Mouse (Mus musculus) G1E (cell line): ENCODE data around the gene Zfp2. TPM values are rescaled to one million over a fixed set of nuclear protein-coding genes. Genes with fewer than 3 reads are reported as not detected.

ENCODE experiments used
- ATAC-seq: 2 replicates; pipeline ENCODE4 v1.8.0; 2016; ENCODE audit warnings: mild to moderate bottlenecking; ENCODE audit not compliant: insufficient number of reproducible peaks, poor library complexity, low FRiP score, severe bottlenecking; ENCODE audit errors: extremely low read depth
- DNase-seq: peaks from one replicate; pipeline ENCODE4 v3.0.0; 2012; ENCODE audit warnings: low spot score
- H3K27me3 ChIP-seq: 2 replicates; pipeline ENCODE4 v1.6.1; 2012; ENCODE audit warnings: mild to moderate bottlenecking, low read length, inconsistent platforms; ENCODE audit not compliant: insufficient read depth
- H3K36me3 ChIP-seq: replicated peaks from 2 replicates; pipeline ENCODE3; 2012; ENCODE audit warnings: mild to moderate bottlenecking, inconsistent platforms
- H3K4me1 ChIP-seq: 2 replicates; pipeline ENCODE4 v1.6.1; 2012; ENCODE audit warnings: low read depth, low read length, inconsistent platforms, mixed read lengths; ENCODE audit not compliant: insufficient read depth
- H3K4me3 ChIP-seq: 2 replicates; pipeline ENCODE4 v1.5.1; 2012; ENCODE audit warnings: low read depth, mild to moderate bottlenecking, inconsistent platforms, low read length, moderate library complexity, mixed read lengths
- H3K9me3 ChIP-seq: replicated peaks from 2 replicates; pipeline ENCODE4 v1.6.1; 2012; ENCODE audit warnings: inconsistent platforms
- CTCF ChIP-seq: IDR thresholded peaks from 2 replicates; pipeline ENCODE4 v1.5.1; 2012; ENCODE audit warnings: low read depth, low read length, inconsistent platforms, mixed read lengths
- GATA1 ChIP-seq: IDR thresholded peaks from 2 replicates; pipeline ENCODE4 v1.6.1; 2012; ENCODE audit warnings: borderline replicate concordance, low read length, inconsistent platforms, mixed read lengths
- GATA2 ChIP-seq: IDR thresholded peaks from 2 replicates; pipeline ENCODE4 v1.6.1; 2012; ENCODE audit warnings: low read depth, low read length, inconsistent platforms, borderline replicate concordance
- POLR2AphosphoS5 ChIP-seq: IDR thresholded peaks from 2 replicates; pipeline ENCODE4 v1.6.1; 2012; ENCODE audit warnings: low read depth, low read length, inconsistent platforms; ENCODE audit not compliant: insufficient replicate concordance
- TAL1 ChIP-seq: conservative IDR thresholded peaks from 2 replicates; pipeline ENCODE4 v1.6.1; 2012; ENCODE audit warnings: low read depth, low read length, inconsistent platforms, mixed read lengths
- polyA plus RNA-seq: library from polyadenylated mRNA; stranded (reverse); fragments of >175 nt; gene quantifications from 2 replicates; pipeline ENCODE4 v1.2.3, GENCODE M21; 2012
- total RNA-seq, 2 experiments: library from RNA; stranded (forward) in 1 of 2; stranded (reverse) in 1 of 2; fragments of 200-1000 nt in 1 of 2; fragments of >200 nt in 1 of 2; fragmentation: Nextera tagmentation in 1 of 2; gene quantifications; 2 replicates each; pipeline ENCODE4 v1.2.3; 2014 to 2017

The Zfp2 gene
- total and polyA plus RNA-seq, 3 experiments, result not detected

DNA sequence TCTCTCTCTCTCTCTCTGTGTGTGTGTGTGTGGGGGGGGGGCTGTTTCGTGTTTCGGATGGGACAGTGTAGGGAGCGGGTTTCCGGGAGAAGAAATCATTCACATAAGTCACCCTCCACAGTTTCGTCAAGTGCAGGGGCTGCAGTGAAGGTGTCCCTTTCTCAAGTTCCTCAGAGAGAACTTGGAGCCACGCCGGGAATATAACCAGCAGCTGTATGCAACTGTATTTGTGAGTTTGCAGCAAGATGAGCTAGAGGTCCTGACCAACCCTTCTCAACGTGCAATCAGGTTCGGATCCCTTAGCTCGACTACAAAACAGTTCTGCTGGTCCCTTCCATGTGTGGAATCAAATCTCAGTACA, 29.1 kb downstream of the Zfp2 start:
- Histone ChIP-seq H3K4me1 (no peaks in the 10 kb centered on the region), H3K4me3 (no peak overlapping the region)
- ATAC-seq, result no peak

DNA sequence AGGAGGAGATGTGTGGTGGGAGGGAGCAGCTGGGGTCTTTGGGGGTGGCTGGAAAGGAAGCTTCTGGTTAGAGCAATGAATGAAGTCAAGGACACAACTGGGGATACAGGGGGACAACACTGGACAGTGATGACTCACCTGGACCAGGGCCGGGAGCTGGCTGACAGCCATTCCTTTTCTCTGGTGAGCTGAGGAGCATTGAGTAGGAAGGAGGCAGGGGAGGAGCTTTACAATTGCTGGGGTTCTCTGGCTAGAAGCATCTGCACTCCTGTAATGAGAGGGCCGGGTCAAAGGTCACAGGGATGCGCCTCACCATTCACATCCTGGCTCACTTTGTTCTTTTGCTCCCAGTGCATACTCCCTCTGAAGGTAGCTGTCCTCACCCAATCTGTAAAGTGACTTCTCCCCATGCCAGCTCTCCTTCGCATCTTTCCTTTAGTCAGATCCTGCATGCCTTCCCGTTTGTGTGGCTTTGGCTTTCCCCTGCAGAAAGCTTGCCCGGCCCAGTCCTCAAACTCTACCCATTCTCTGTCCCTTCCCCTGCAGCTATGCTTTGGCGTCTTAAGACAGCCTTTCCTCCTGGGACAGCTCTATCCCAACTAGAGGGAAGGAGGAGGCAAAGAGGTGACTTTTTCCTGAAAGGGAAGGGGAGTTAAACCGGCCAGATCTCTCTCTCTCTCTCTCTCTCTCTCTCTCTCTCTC, 29.6 kb downstream of the Zfp2 start:
- ATAC-seq (no peak), DNase-seq (no peak)
- Histone ChIP-seq H3K4me1 (no peaks in the 10 kb centered on the region), H3K4me3 (no peak overlapping the region), H3K9me3 (peaks cover 56% of the 10 kb centered on the region), H3K27me3 (no peaks in the 10 kb centered on the region; the same call in 1 of the 2 replicates), H3K36me3 (no peaks in the 10 kb centered on the region)
- TF ChIP-seq GATA1, result no peak
- TF ChIP-seq GATA2, result no peak

More for the DNA sequence above, 29.1 kb downstream of the Zfp2 start:
- TF ChIP-seq POLR2AphosphoS5 (no peak), GATA1 (no peak), TAL1 (no peak), GATA2 (no peak), CTCF (no peak)
- no peak for DNase-seq
- Histone ChIP-seq H3K9me3 (peaks cover 56% of the 10 kb centered on the region), H3K27me3 (no peaks in the 10 kb centered on the region; the same call in 1 of the 2 replicates), H3K36me3 (no peaks in the 10 kb centered on the region)

DNA sequence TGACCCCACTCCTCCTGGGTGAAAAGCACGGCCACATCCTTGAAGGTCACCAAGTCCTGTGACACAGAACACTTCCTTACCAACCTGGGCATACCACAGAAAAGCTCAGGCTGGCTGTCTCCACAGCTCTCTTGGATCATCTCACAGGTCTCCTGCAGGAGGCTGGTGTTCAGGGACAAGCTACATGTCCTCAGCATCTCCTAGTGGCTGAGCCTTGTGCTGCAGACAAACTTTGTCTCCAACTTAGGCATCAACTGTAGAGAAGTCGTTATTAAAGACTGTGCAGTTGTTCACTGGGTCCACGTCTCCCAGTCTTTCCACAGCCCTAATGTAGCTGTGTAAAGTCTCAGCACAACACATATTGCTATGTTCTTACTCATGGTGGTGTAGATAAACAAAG, 32.2 kb downstream of the Zfp2 start:
- no peak; the same call in 1 of the 2 replicates for TF ChIP-seq TAL1
- TF ChIP-seq POLR2AphosphoS5, result no peak
- no peak for TF ChIP-seq CTCF
- no peak for TF ChIP-seq GATA1
- no peak for TF ChIP-seq GATA2
- H3K9me3 ChIP-seq, result peaks cover 59% of the 10 kb centered on the region
- ATAC-seq (no peak), DNase-seq (no peak)
- H3K4me1 ChIP-seq, result no peaks in the 10 kb centered on the region
- no peak overlapping the region for H3K4me3 ChIP-seq
- H3K27me3 ChIP-seq, result no peaks in the 10 kb centered on the region; the same call in 1 of the 2 replicates
- H3K36me3 ChIP-seq, result no peaks in the 10 kb centered on the region

- no peaks in the 10 kb centered on the region for H3K4me1 ChIP-seq
- no peaks in the 10 kb centered on the region for H3K36me3 ChIP-seq
- H3K27me3 ChIP-seq, result no peaks in the 10 kb centered on the region
- DNase-seq (no peak), ATAC-seq (no peak)
- H3K9me3 ChIP-seq, result peaks cover 40% of the 10 kb centered on the region
- TF ChIP-seq TAL1 (no peak), CTCF (no peak), GATA1 (no peak), POLR2AphosphoS5 (no peak), GATA2 (no peak)
- H3K4me3 ChIP-seq, result no peak overlapping the region
Observed at GRCm38 (mm10) chr11:50878641-50879040, 37.3 kb downstream of the Zfp2 start.

DNA sequence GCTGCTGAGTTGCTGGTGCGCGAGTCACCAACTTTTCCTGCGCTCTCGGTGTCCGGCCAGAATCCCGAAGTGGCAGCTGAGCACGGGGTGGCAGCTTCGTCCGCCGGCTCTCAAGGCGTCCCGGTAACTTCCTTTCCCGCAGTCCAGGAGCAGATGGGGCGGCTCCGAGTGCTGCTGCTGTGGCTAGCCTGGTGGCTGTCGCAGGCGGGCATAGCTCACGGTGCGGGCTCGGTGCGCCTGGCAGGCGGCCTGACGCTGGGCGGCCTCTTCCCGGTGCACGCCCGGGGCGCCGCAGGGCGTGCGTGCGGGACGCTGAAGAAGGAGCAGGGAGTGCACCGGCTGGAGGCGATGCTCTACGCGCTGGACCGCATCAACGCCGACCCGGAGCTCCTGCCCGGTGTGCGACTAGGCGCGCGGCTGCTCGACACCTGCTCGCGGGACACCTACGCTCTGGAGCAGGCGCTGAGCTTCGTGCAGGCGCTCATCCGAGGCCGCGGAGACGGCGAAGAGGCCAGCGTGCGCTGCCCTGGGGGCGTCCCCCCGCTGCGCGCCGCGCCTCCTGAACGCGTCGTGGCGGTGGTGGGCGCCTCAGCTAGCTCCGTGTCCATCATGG, 64.9 kb downstream of the Zfp2 start:
- ATAC-seq (no peak), DNase-seq (no peak)
- TF ChIP-seq TAL1 (no peak), GATA1 (no peak), GATA2 (no peak), POLR2AphosphoS5 (no peak), CTCF (no peak)
- Histone ChIP-seq H3K36me3 (no peaks in the 10 kb centered on the region), H3K4me3 (peak overlapping the region; percentile 28; the same call in 1 of the 2 replicates), H3K9me3 (peaks cover 85% of the 10 kb centered on the region), H3K4me1 (no peaks in the 10 kb centered on the region), H3K27me3 (no peaks in the 10 kb centered on the region)

- DNase-seq, result no peak
Observed at GRCm38 (mm10) chr11:50850177-50850735, 65.7 kb downstream of the Zfp2 start, which contains the start of gene Grm6. Gene Grm6, plus strand, starts transcription at chr11:50850685.

More at GRCm38 (mm10) chr11:50850177-50850735, 65.7 kb downstream of the Zfp2 start, which contains the start of gene Grm6:
- Histone ChIP-seq H3K36me3 (no peaks in the 10 kb centered on the region), H3K4me1 (no peaks in the 10 kb centered on the region), H3K9me3 (peaks cover 86% of the 10 kb centered on the region), H3K27me3 (no peaks in the 10 kb centered on the region), H3K4me3 (peak within 1 kb of the TSS; percentile 28; the same call in 1 of the 2 replicates)
- no peak for TF ChIP-seq TAL1
- TF ChIP-seq GATA1, result no peak
- TF ChIP-seq CTCF, result no peak
- no peak for TF ChIP-seq POLR2AphosphoS5
- no peak for TF ChIP-seq GATA2
- no peak for ATAC-seq
